Mouse (Mus musculus) gastrocnemius, postnatal 25 days (tissue): ENCODE measurements around the gene Mr1. TPM values are rescaled to one million over a fixed set of nuclear protein-coding genes. Genes with fewer than 3 reads are reported as not detected.

Source experiments
- DNase-seq: peaks from one replicate; pipeline ENCODE4 v3.0.0; 2022
- total RNA-seq, 2 experiments: library from RNA; stranded (reverse); gene quantifications; 1 replicate in 1 of 2; 2 replicates in 1 of 2; pipeline ENCODE4 v1.2.3; 2021

Mr1 gene
- total RNA-seq, 2 experiments from 2014 or later, result 7.3 to 10.6 TPM

DNA sequence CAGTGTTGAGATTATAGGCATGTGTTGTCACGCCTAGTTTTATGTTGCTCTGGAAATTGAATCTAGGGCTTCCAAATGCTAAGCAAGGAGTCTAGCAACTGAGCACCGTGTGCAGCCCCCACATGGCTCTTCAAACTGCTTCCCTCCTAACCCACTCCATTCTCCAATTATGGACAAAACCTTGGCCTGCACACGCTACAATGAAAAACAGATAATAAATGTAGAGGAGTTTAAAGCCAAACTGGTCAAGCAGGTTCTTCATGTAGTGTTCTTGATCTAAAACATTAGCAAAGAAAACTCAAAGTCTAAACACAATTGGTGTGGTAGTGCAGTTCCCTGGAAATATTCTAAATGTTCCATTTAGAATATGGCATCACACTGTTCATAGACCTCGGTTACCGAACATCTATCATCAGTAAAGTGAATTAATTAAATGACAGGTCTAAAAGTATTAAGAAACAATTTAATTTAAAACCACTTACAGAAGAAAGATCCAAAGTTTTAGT lies 19.1 kb downstream of the Mr1 start:
- DNase-seq, result no peak

DNA sequence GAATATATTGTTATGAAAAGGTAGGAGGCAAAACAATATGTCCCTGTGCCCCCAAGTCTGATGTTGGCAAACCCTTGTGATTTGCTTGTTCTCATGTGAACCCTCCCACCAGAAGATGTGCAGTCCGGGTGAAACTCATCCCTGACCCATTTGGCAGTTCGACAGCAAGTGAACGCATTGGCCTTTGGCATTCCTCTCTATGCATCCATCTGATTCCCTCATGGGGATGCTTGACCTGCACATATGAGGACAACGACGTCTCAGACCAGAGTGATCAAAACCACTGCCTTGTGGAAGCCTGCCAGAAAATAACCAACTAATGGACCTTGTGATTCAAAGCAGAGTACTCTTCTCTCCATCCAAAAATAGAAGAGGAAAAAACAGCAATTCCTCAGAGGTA lies 19.9 kb downstream of the Mr1 start:
- DNase-seq, result no peak

DNA sequence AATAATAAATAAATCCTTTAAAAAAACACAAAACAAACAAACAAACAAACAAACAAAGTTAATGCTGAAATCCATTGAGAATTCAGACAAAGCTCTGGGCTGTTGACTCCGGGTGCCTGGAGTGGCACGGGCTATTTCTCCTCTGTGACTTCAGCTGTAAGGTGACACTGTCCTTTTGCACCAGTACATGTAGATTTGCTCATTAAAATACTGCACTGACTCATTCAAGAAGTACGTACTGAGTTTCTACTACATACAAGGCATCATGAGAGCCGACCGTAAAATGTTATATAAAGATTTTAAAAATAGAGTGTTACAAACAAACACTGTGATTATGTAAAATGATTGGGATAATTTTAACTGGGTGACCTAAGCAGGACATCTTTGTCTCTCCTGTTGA lies 22.2 kb downstream of the Mr1 start:
- peak; percentile 20 for DNase-seq

DNA sequence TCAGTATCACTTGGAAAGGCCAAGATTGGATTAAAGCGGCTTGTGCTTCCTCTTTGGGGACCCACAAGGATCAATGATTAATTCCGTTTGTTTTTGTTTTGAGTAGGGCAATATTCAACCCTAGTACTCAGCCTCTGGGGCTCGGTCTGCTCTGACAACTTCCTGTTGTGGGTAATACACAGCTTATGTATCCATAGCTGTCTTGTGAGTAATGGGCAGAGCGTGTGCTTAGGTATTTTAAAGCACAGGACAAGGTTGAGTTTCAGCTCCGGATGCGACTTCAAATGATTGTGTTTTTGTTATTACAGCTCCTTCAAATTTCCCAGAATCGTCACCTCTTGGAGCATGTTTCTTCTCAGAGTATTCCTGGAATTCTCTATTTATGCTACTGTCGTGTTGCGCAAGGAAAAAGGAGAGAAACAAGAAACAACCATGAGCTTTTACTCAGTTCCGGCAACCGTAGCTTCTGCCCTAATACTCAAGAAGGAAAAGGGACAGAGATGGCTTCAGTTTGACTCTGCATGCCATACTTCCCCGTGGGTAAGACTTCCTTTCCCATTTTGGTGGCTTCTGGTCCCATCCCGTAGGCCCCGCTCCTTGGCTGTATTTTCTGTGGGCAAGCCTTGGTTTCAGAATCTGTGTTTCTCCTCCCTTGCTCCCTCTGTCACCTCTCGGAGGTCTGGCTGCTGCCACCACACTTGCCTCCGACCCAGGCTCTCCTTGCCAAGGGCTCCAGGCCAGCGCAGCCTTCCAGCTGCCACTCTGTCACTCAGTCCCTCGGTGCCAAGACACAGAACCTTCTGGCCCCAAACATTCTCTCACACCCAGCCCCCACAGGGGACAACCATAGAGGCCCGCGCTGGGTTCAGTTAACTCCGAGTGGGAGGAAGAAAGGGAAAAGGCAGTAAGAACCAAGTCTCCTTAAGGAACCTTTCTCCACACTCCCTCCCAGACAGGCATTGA lies 24.4 kb downstream of the Mr1 start:
- peak; percentile 90 for DNase-seq

DNA sequence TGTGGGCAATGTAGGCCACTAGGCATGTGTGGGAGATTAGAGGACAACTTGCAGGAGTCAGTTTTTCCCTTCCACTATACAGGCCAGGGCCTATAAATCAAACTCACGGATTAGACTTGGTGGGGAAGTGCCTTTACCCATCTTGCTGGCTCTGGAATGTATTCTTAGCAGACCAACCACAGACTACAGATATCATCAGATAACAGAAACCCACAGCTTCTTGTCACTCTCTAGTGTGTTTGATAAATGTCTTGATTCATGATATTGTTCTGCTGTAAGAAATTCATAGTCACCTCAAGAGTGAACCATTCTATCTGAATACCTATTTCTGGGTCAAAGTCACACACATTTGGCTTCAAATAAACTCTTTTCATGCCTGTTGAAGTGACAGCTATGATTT lies 26.9 kb downstream of the Mr1 start:
- DNase-seq, result no peak

DNA sequence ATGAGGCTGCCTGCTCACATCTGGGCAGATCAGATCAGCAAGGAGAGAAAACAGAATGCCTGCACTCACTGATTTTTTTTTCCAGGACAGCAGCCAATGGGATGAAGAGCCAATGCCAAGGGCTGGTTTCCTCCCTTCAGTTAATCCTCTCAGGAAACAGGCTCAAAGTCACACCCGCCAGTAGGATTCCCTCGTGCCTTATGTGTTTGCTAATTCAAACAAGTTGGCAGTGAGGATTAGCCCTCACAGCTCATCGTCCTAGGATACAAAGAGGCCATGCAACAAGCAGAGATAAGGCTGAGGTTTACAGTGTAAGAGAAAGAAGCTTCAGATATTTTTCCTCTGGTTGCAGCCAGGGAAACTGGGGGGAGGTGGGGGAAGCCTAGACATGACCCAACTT lies 32.7 kb downstream of the Mr1 start:
- no peak for DNase-seq

DNA sequence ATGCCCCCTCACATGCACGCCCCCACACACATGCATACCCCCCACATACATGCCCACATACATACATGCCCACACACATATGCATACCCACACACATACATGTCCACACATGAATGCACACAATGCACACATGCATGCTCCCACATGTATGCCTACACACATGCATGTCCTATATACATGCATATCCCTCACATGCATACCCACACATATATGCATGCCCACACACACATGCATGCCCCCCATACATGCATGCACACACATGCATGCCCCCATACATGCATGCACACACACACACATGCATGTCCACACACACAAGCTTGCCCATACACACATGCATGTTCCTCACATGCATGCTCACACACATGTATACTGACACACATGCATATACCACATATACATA lies 33.7 kb downstream of the Mr1 start:
- no peak for DNase-seq

DNA sequence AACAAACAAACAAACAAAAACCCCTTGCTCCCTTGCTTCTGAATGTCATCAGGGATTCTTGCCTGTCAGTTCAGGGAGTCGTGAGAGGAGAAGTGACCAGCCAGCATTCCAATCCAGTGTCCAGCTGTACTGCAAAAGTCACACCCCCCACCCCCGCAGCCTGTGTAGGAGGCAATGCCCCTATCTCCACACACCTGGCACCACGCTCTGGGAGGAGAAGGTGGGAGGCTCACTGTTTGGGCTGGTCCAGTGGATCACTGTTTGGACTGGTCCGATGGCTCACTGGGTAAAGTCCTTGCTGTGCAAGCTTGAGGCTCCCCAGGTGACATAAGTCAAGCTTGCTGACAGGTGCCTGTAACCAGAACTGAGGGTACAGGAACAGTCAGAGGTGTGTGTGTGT lies 34.5 kb downstream of the Mr1 start:
- no peak for DNase-seq

DNA sequence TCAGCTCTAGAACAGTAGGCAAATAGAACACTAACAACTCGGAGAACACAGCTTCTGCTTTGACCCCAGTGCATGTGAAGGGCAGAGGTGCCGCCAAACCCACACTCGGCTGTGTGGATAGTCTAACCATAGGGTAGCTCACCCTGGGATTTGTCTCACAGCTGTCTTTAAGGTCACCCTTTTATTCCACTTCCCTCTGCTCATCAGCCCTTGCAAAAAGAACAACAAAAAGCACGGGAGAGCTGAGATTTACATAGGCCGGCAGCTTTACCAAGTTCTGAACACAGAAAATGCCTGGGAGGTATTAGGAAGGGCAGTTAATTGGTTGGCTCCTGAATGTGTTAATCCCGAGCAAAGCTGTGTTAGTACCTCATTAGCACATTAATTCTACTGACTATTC lies 35.1 kb downstream of the Mr1 start:
- no peak for DNase-seq

DNA sequence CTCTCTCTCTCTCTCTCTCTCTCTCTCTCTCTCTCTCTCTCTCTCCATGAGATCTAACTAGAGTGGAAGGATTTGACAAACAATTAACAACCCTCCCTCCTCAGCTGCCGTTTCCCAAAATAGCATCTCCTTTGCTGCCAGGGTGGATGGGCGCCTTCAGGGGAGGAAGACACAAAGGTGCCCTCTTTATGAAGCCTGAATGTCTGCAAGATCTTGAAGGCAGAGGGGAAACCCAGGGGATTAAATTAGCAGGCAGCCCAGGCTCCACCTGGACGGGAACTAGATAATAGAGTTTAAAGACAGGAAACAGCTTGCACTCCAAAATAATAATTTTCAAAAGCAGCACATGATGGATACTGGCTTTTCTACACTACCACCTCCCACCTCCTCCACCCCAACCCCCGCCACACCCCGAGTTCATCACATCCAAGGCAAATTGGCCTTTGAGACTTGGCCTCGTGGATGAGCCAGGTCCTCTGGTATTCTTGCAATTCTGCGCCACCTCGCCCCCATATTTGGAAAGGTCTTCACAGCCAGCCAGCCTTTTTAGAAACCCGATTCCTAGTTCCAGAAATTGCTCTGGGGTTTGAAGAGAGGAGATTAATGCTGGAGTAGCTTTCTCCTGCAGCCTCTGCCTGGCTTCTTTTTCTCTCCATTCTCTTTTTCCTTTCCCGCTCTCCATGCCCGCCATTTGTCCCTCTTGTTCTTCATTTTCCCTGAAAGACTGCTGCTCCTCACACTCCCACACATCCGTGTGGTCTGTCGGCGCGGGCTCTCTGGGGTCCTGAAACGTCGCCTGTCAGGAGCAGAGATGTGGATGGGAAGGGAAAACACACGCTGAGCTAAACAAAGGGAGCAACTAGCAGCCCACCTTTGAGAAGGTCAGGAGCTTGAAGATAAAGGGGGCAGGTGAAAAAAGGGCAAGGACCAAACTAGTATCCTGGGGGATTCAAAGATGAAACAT lies 36.9 kb downstream of the Mr1 start:
- peak; percentile 44 for DNase-seq

DNA sequence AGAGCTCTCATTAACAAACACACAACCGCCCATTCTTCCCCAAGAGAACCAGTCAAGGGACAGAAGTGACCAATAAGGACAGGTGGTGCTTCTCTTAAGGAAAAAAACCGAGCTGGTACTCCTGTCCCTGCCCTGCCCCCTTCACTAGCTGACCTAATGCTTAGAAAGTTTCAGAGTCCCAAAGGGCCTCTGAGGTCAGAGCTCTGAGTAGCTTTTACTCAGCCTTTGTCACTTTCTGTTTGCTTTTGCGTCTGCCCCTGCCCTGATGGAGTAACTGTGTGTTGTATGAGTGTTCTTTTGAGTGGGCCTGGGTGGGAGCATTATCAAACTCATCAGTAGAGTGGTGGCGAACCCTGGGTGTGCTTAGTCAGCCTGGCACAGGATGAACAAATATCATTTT lies 38.2 kb downstream of the Mr1 start:
- DNase-seq, result no peak

DNA sequence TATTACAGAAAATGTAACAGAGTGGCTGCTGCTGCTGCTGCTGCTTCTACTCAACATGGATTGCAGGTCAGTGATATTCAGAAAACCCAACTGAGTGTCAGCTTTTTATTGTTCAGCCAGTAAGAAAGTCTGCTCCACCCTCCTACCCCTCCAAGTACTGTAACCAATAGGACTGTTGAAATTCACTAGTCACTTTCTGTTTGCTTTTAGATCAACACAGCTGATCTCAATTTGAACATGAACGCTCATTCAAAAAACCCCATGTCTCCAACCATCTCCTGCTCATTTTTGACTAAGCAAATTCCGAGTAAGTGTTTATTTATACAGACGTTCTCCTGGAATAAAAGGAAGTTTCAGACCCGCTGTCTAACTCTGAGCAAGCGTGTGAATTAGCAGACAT lies 38.8 kb downstream of the Mr1 start:
- DNase-seq, result no peak

DNA sequence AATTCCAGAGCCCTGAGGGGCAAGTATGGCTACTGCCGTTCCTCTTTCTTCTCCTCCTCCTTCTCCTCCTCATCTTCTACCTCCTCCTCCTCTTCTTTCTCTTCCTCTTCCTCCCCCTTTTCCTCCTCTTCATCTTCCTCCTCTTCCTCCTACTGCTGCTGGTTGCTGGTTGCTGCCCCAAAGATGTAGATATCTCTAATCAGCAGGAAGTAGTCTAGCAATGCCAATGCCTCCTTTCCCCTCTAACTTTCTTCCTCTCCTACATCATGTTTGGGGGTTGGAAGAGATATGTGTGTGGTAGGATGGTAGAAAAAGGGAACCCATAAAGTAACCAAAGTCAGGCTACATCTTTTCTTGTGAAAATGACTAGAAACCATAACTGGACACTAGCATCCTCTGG lies 40.3 kb downstream of the Mr1 start:
- no peak for DNase-seq

DNA sequence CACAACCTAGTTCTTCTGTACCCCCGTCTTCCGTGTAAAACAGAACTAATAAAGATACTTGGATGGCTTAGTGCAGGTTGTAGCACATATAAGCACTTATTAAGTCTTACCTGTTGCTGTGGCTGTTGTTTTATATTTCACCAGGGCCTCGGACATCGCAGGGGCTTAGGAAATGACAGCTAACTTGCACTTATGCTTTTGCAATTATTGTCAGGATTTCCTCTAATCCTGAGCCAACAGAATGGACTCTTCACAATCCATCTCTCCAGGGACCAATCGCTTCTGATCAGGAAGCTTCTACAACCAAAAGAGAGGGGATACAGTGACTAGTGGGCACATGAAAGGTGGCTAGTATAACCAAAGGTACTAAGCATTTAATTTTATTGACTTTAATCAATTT lies 42.6 kb downstream of the Mr1 start:
- no peak for DNase-seq

DNA sequence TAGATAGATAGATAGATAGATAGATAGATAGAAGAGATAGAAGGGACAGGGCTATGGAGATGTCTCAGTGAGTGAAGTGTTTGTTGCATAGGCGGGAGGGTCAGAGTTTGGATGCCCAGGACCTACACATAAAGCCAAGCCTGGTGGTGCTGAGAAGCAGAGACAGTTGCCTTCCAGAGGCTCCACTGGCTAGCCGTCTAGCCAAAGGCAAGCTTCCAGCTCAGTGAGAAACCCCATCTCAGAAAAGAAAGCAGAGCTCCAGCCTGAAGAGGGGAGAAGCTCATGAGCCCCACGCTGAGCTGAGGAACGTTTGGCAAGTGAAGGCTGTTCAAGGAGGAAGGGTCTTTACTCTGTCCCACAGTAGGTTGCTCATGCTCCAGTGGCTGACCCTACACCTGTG lies 44.0 kb downstream of the Mr1 start:
- no peak for DNase-seq

DNA sequence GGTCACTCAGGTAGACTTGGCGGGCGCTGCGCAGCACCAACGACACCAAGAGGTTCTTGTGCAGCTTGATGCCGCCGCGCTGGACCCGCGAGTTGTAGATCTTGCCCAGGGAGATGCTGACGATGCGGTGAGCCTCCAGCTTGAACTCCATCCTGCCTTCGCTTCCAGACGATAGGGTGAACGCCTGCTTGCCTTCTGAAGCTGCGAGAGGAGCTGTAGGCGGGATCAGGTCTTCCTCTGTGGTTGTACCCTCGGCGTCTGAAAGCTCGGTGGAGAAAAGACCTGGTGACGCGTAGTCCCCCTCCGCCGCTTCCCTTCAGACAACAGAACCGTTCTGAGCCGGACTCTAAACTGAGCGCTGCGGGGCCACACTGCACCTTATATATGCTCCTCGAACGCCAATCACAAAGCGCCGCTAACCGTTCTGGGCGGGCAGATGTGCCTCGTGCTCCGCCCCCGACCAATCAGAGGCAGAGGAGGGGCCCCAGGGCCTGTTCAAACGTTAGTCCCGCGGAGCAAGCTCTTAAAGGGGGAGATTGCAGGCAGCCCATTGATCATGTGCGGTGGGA lies 47.2 kb downstream of the Mr1 start, which contains the start of gene Ier5:
Gene Ier5 (minus strand): TSS at position 357 of the 569 bp plus-strand sequence.
- peak; percentile 96 for DNase-seq

DNA sequence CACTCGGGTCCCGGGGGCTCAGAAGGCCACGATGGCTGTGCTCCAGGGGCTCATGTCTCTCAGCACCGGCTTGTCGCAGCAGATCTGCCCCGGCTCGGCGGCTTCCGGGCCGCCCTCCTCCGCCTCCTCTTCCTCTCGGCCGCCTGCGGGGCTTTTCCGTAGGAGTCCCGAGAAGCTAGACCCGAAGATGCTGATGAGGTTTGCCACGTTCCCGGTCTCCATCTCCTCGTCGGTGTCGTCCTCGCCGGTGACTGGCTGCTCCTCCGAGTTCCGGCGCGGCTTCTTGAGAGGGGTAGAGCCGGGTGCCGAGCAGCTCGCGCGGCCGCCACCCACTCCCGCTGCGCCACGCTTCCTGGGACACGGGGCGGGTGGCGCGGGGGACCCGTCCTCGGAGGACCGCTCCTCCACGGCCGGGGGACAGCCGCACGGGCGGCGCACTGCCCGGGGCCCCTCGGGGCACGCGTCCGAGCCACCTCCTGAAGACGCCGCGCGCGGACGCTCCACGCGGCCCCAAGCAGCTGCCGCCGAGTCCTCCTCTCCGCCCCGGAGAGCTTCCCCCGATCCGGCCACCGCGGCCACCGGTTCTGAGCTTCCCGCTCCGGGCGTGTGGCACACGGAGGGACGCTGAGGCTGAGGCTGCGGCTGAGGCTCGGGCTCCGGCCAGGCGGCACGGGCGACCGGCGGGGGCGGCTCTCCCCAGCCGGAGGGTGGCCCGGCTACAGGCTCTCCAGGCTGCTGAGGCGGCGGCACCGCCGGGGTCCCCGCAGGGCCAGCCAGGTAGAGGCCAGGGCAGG lies 47.9 kb downstream of the Mr1 start:
- DNase-seq, result peak; percentile 60

DNA sequence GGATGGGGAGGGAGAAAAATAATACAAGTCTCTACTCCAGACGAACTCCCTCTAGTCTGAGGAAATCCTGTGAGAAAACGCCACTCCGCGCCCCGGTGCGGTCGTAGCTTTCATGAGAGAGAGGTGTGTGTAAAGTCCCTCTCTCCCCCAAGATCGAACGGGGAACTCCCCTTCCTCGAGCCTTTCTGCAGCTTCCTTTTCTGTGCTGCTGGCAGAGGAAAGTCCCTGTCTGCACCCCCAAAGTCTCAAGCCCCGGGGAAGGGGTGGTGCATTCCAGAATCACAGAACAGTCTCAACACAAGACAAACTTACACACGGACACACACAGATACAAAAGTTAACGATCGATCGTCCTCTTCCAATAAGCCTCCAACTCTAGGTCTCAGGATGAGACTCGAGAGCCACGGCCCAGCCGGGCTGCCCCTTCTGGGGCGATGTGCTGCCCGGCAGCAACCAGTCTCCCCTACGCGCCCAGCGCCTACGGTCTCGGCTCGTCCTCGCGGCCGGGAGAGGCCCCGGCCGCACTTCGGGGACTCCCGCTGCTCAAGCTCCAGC lies 48.6 kb downstream of the Mr1 start:
- DNase-seq, result peak; percentile 26

DNA sequence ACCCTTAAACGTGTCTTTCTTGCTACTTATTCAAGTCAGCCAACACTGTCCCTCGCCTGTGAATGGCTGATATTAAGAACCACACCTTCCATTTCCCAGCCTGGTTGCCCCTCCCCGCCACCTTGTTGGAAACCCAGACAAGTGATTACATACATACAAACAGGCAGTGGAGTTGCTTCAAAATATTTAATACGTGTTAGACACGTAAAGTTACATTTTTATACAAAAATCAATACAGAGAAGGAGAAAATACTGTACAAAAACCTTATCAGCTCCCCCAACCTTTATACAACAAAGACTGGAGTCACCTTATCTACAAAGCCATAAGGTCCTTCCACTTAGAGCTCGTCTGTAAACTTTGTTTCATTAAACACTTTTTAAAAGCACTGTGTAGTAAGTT lies 49.3 kb downstream of the Mr1 start:
- DNase-seq, result no peak

DNA sequence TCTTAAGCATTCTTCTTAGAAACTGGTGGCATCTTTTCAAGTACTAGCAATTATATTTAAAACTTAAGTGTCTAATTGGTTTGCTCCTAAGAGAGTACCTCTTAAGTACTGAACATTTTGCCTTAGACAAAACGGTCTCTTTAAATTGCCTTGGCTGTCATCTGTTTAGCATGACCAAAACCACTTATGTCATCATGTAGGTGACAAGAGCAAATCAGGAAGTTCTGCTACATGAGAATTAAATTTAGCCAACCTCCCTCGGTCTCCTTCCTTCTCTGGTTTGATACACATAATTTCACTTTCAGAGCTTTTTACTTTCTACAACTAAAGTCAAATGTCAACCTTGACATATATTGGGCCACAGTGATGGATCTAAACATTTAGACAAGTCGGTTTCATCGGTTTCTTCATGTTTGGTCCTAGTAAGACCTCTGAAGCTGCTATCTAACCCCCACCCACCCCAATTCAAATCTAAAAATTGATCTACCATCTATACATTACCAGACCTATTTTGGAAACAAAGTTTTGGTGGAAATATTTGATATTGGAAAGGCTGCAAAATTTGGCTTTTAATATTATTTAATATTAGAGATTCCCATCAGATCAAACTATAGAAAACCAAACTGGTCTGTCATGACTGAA lies 49.9 kb downstream of the Mr1 start:
- no peak for DNase-seq
